In genomic region chr2:127584436-127584858, GRCm38 (mm10) we compare ENCODE assay signal across 8 mouse cellular contexts. TPM values are rescaled to one million over a fixed set of nuclear protein-coding genes. Genes with fewer than 3 reads are reported as not detected.
DNase-seq lines count a peak whose midpoint lies in the region; ATAC-seq lines count a peak whose summit lies in the region.

No protein-coding gene starts in this region.

- peak overlapping the region; percentile 50 for H3K4me3 ChIP-seq in hindbrain, embryonic 12.5 days

- peak; percentile 95 for DNase-seq in NIH3T3 (ENCODE audit: low read depth)
- DNase-seq in cerebellum, postnatal 10 days: peak; percentile 96 to 97
- DNase-seq in frontal cortex, postnatal 10 days (ENCODE audit: low spot score in 2 of 2): peak; percentile 90 to 92
- peak; percentile 91 to 96 for DNase-seq in layer of hippocampus, postnatal 14 days (ENCODE audit: low spot score in 2 of 2)
- peak; percentile 93 for DNase-seq in lung, postnatal 14 days
- DNase-seq in retina, adult 2 months (ENCODE audit: low read depth, low spot score): peak; percentile 89
- peak; percentile 88 to 92 for DNase-seq in thymus, postnatal 36 days

- WGBS in hindbrain, embryonic 12.5 days: under 1% methylated on average over 24 of the region's 24 CpGs

- peaks cover 2% of the 10 kb centered on the region; the same call in 1 of the 2 replicates for H3K36me3 ChIP-seq in hindbrain, embryonic 12.5 days

- peak overlapping the region; percentile 73 for H3K4me2 ChIP-seq in hindbrain, embryonic 12.5 days (replicated peaks)

- H3K9ac ChIP-seq in hindbrain, embryonic 12.5 days: peak overlapping the region; percentile 67

- H3K9me3 ChIP-seq in hindbrain, embryonic 12.5 days (replicated peaks): no peaks in the 10 kb centered on the region

- peak; percentile 87 for ATAC-seq in hindbrain, embryonic 12.5 days (ENCODE audit: low FRiP score)

- no peaks in the 10 kb centered on the region for H3K27me3 ChIP-seq in hindbrain, embryonic 12.5 days

- H3K27ac ChIP-seq in hindbrain, embryonic 12.5 days: no peak overlapping the region

- H3K4me1 ChIP-seq in hindbrain, embryonic 12.5 days: peaks cover 28% of the 10 kb centered on the region

RNA-seq across cellular contexts. Expression of gene Zfp661, which starts 2.4 kb away (rescaled TPM):
- polyA plus RNA-seq in hindbrain, embryonic 12.5 days (2016; fragmentation: Nextera tagmentation; extraction: Ambion mirVana): 8.0 and 8.4 TPM in 2 replicates
- 1 to 10 TPM; 7.5 to 7.6 TPM for total RNA-seq in layer of hippocampus, postnatal 14 days (2021)

RNA-seq across cellular contexts. Expression of gene Mrps5, which starts 2.6 kb away (rescaled TPM):
- polyA plus RNA-seq in hindbrain, embryonic 12.5 days (2016; fragmentation: Nextera tagmentation; extraction: Ambion mirVana): 141 and 149 TPM in 2 replicates
- 10 to 100 TPM; 86.9 to 91.8 TPM for total RNA-seq in layer of hippocampus, postnatal 14 days (2021)

RNA-seq across cellular contexts. Expression of gene Prom2, which starts 43.2 kb away (rescaled TPM):
- 0.42 and 0.77 TPM in 2 replicates for polyA plus RNA-seq in hindbrain, embryonic 12.5 days (2016; fragmentation: Nextera tagmentation; extraction: Ambion mirVana)
- under 1 TPM in 1 of 2 experiments, not detected in 1; 0.38 TPM for total RNA-seq in layer of hippocampus, postnatal 14 days (2021)
